Mouse (Mus musculus) MN1 (cell line): ENCODE measurements around the gene Trim3.

Source experiments
- DNase-seq: peaks from one replicate; pipeline ENCODE4 v3.0.0-alpha.2; 2016; ENCODE audit warnings: low spot score

The Trim3 gene

GRCm38 (mm10) chr7:105633127-105633800 lies at the start of gene Trim3:
Gene Trim3, minus strand, starts transcription at chr7:105633571.
- DNase-seq = peak; percentile 91

GRCm38 (mm10) chr7:105650639-105651435 lies 17.5 kb upstream of the Trim3 start, which contains the start of gene Dnhd1:
Gene Dnhd1, plus strand, starts transcription at chr7:105650827.
- DNase-seq = peak; percentile 76

- DNase-seq = peak; percentile 47
Observed at GRCm38 (mm10) chr7:105641936-105642335, 8.6 kb upstream of the Trim3 start.

- no peak for DNase-seq
Observed at GRCm38 (mm10) chr7:105640894-105641255, 7.5 kb upstream of the Trim3 start.

- peak; percentile 98 for DNase-seq
Observed at GRCm38 (mm10) chr7:105640233-105640893, 7.0 kb upstream of the Trim3 start, which contains the start of the genes Arfip2 and Gm45799. Gene Arfip2, minus strand, starts transcription at chr7:105640416. Gene Gm45799, plus strand, starts transcription at chr7:105640552.

GRCm38 (mm10) chr7:105639756-105640155 lies 6.4 kb upstream of the Trim3 start, which contains the start of gene Timm10b:
Gene Timm10b, plus strand, starts transcription at chr7:105640056.
- DNase-seq = no peak

- DNase-seq = no peak
Observed at GRCm38 (mm10) chr7:105639304-105639703, 5.9 kb upstream of the Trim3 start.

GRCm38 (mm10) chr7:105638776-105639175 lies 5.4 kb upstream of the Trim3 start:
- DNase-seq = no peak

- no peak for DNase-seq
Observed at GRCm38 (mm10) chr7:105635726-105636125, 2.4 kb upstream of the Trim3 start.

GRCm38 (mm10) chr7:105634272-105634920 lies 1.0 kb upstream of the Trim3 start:
- DNase-seq = no peak

- DNase-seq = no peak
Observed at GRCm38 (mm10) chr7:105633801-105634135, 397 bp upstream of the Trim3 start.

- no peak for DNase-seq
Observed at GRCm38 (mm10) chr7:105632551-105632972, 809 bp downstream of the Trim3 start.

- DNase-seq = peak; percentile 89
Observed at GRCm38 (mm10) chr7:105628633-105629032, 4.7 kb downstream of the Trim3 start.

GRCm38 (mm10) chr7:105625397-105625796 lies 8.0 kb downstream of the Trim3 start:
- DNase-seq = no peak

- DNase-seq = no peak
Observed at GRCm38 (mm10) chr7:105621646-105622292, 11.6 kb downstream of the Trim3 start.

GRCm38 (mm10) chr7:105621053-105621452 lies 12.3 kb downstream of the Trim3 start:
- DNase-seq = peak; percentile 58

GRCm38 (mm10) chr7:105619701-105620100 lies 13.7 kb downstream of the Trim3 start:
- DNase-seq = no peak

GRCm38 (mm10) chr7:105617810-105618209 lies 15.6 kb downstream of the Trim3 start:
- no peak for DNase-seq

GRCm38 (mm10) chr7:105616561-105616960 lies 16.8 kb downstream of the Trim3 start:
- DNase-seq = no peak

- no peak for DNase-seq
Observed at GRCm38 (mm10) chr7:105615720-105616119, 17.7 kb downstream of the Trim3 start.

GRCm38 (mm10) chr7:105614400-105614799 lies 19.0 kb downstream of the Trim3 start:
- no peak for DNase-seq

GRCm38 (mm10) chr7:105611767-105612166 lies 21.6 kb downstream of the Trim3 start:
- no peak for DNase-seq
